Mouse (Mus musculus) embryonic fibroblast, embryonic 13.5 days (primary cell): ENCODE measurements around the gene Fhad1.

Experiments
- CTCF ChIP-seq: IDR thresholded peaks from 2 replicates; pipeline ENCODE4 v1.5.1; 2011; ENCODE audit warnings: mild to moderate bottlenecking, control low read depth, low read length, moderate library complexity, borderline replicate concordance; ENCODE audit not compliant: insufficient read depth
- POLR2A ChIP-seq: IDR thresholded peaks from 2 replicates; pipeline ENCODE4 v1.6.1; 2011; ENCODE audit warnings: low read depth, mild to moderate bottlenecking, control low read depth, low read length, moderate library complexity

GRCm38 (mm10) chr4:142059113-142059840 lies 44.4 kb upstream of the Fhad1 start:
- TF ChIP-seq CTCF (no peak), POLR2A (no peak)
